In the genomic region with DNA sequence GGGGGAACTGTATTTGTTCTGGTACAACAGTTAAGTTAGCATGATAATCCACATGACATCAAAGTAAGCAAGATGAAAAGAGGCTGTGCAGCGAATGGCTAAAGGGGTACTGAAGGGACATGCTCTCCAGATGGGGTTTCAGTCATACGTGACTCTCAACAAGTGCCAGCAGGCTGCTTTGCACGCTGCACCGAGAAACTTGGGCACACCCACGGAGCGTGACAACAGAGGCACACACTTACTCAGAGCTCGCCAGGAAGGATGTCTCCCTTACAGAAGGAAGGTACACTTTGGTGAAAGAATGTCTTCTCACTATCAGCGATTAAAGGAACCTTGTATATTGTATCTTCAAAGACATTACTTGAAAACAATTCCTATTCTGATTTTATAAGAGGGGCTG, we compare ENCODE assay signal across 17 mouse cellular contexts. TPM values are rescaled to one million over a fixed set of nuclear protein-coding genes. Genes with fewer than 3 reads are reported as not detected.
DNase-seq lines count a peak whose midpoint lies in the region; ATAC-seq lines count a peak whose summit lies in the region.
"Had no signal": no experiment of that assay in that cellular context is flagged by ENCODE, and none has a peak within 500 bp of the region (broad histone marks: within the 10 kb centered on the region; RNA-seq: fewer than 3 reads in every experiment).

No protein-coding gene starts in this region.

- ATAC-seq in frontal cortex, adult (ENCODE audit: low TSS enrichment): peak; percentile 73
- ATAC-seq: forebrain, embryonic 15.5 days; intestine, embryonic 16.5 days had no signal

- intact Hi-C loops in heart, postnatal 36 days (cut with DNase I): no loop called here

- no peak for DNase-seq in frontal cortex, postnatal 10 days (ENCODE audit: low spot score in 2 of 2)
- peak; percentile 40 for DNase-seq in thymus, postnatal 4 days
- DNase-seq in thymus, adult 18-20 months: no peak
- peak; percentile 55 for DNase-seq in naive thymus-derived CD4-positive, alpha-beta T cell, adult 2 months (ENCODE audit: low read depth)
- no peak for DNase-seq in layer of hippocampus, adult 9-11 months
- no peak for DNase-seq in heart, postnatal 36 days
- DNase-seq: adrenal gland, adult 8-10 months; adrenal gland, postnatal 36 days; cerebellum, adult 11-12 months; cerebellum, adult 9-10 months; cerebellum, postnatal 25 days; gastrocnemius, postnatal 25 days; heart, adult 18-20 months; heart, postnatal 14 days had no signal

RNA-seq across cellular contexts. Expression of gene Nrip1, which starts 22.7 kb away (rescaled TPM):
- total RNA-seq in heart, postnatal 36 days (2021): 10 to 100 TPM; 28.0 to 31.3 TPM

Comparison
In these comparisons a context has a peak if more than half of its experiments do, and no peak if none do; other contexts are left out.
1. DNase-seq: peak in thymus, postnatal 4 days (single experiment) and naive thymus-derived CD4-positive, alpha-beta T cell, adult 2 months (single experiment); none in frontal cortex, postnatal 10 days (0 of 2), thymus, adult 18-20 months (0 of 2), layer of hippocampus, adult 9-11 months (single experiment) and heart, postnatal 36 days (0 of 2).